Mouse (Mus musculus): ENCODE data around the gene Casp7. TPM values are rescaled to one million over a fixed set of nuclear protein-coding genes. Genes with fewer than 3 reads are reported as not detected.

Gene Casp7
- polyA plus RNA-seq, 1 experiment from 2014 or later = 19.6 TPM

DNA sequence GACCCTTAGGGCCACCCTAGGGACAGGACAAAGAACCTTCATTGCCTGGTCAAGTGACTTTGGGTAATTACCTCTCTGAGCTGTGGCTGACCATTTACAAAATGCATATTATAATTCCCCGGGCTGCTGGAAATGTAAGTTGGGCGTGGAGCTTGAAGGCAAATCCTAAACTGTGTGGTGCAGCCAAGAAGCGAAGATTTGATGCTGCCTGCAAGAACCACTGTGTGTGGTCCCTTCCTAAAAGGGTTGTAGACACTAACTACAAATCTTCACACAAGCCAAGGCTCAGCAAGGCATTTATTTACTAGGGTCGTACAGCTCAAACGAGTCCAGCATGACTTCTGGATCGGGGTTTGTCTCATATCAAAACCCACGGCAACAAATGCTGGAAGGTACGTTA is 32.4 kb upstream of the Casp7 start:
- no peaks in the 10 kb centered on the region for H3K27me3 ChIP-seq (ENCODE audit: control insufficient read depth, insufficient read depth, low read length)
- no peak overlapping the region for H3K4me2 ChIP-seq (ENCODE audit: low read depth, low read length, severe bottlenecking)
- H3K9ac ChIP-seq (ENCODE audit: low read length) = no peak overlapping the region
- no peaks in the 10 kb centered on the region for H3K4me1 ChIP-seq (replicated peaks; ENCODE audit: control insufficient read depth, insufficient read depth, low read length)
- 84% methylated on average over 8 of the region's 8 CpGs for WGBS
- no peak overlapping the region for H3K4me3 ChIP-seq (ENCODE audit: low read depth, low read length)
- ATAC-seq (replicated peaks; ENCODE audit: low FRiP score) (no peak), DNase-seq (ENCODE audit: low spot score) (no peak)
- H3K27ac ChIP-seq (ENCODE audit: low read depth, low read length) = no peak overlapping the region
- H3K36me3 ChIP-seq (ENCODE audit: control insufficient read depth, insufficient read depth, low read length) = no peaks in the 10 kb centered on the region
- H3K9me3 ChIP-seq (ENCODE audit: control insufficient read depth, low read length) = no peaks in the 10 kb centered on the region

GRCm38 (mm10) chr19:56366168-56366567 is 30.8 kb upstream of the Casp7 start:
- Histone ChIP-seq H3K4me2 (ENCODE audit: low read depth, low read length, severe bottlenecking) (no peak overlapping the region), H3K4me1 (replicated peaks; ENCODE audit: control insufficient read depth, insufficient read depth, low read length) (no peaks in the 10 kb centered on the region), H3K27ac (ENCODE audit: low read depth, low read length) (no peak overlapping the region), H3K9me3 (ENCODE audit: control insufficient read depth, low read length) (no peaks in the 10 kb centered on the region), H3K9ac (ENCODE audit: low read length) (no peak overlapping the region), H3K4me3 (ENCODE audit: low read depth, low read length) (no peak overlapping the region), H3K27me3 (ENCODE audit: control insufficient read depth, insufficient read depth, low read length) (no peaks in the 10 kb centered on the region), H3K36me3 (ENCODE audit: control insufficient read depth, insufficient read depth, low read length) (no peaks in the 10 kb centered on the region)
- DNase-seq (ENCODE audit: low spot score) = no peak
- no peak for ATAC-seq (replicated peaks; ENCODE audit: low FRiP score)
- 86% methylated on average over 11 of the region's 11 CpGs for WGBS

DNA sequence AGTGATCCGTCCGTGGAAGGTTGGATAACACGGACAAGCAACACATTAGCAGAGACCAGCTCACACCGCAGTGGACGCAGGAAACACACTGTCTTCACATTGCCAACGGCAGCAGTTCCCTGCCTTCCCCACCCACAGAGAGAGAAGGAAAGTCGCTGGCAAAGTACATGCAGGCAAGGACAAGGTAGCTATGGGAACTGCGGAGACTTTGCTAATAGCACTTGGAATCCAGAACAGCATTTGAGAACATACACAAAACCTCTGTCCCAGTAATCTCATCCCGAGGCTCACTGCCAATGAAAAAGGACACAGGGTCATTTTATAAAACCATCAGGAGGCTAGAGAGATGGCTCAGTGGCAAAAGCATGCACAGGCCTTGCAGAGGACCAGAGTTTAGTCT is 30.3 kb upstream of the Casp7 start:
- Histone ChIP-seq H3K9me3 (ENCODE audit: control insufficient read depth, low read length) (no peaks in the 10 kb centered on the region), H3K27me3 (ENCODE audit: control insufficient read depth, insufficient read depth, low read length) (no peaks in the 10 kb centered on the region), H3K4me1 (replicated peaks; ENCODE audit: control insufficient read depth, insufficient read depth, low read length) (no peaks in the 10 kb centered on the region), H3K4me3 (ENCODE audit: low read depth, low read length) (no peak overlapping the region), H3K4me2 (ENCODE audit: low read depth, low read length, severe bottlenecking) (no peak overlapping the region), H3K27ac (ENCODE audit: low read depth, low read length) (no peak overlapping the region), H3K9ac (ENCODE audit: low read length) (no peak overlapping the region), H3K36me3 (ENCODE audit: control insufficient read depth, insufficient read depth, low read length) (no peaks in the 10 kb centered on the region)
- no peak for ATAC-seq (replicated peaks; ENCODE audit: low FRiP score)
- WGBS = 84% methylated on average over 9 of the region's 9 CpGs
- no peak for DNase-seq (ENCODE audit: low spot score)

- ATAC-seq (replicated peaks; ENCODE audit: low FRiP score) (no peak), DNase-seq (ENCODE audit: low spot score) (no peak)
These were observed 29.2 kb upstream of the Casp7 start for GRCm38 (mm10) chr19:56367778-56368177.

GRCm38 (mm10) chr19:56368912-56369311 is 28.0 kb upstream of the Casp7 start:
- Histone ChIP-seq H3K4me1 (replicated peaks; ENCODE audit: control insufficient read depth, insufficient read depth, low read length) (peaks cover 3% of the 10 kb centered on the region; the same call in 1 of the 2 replicates), H3K36me3 (ENCODE audit: control insufficient read depth, insufficient read depth, low read length) (no peaks in the 10 kb centered on the region), H3K4me3 (ENCODE audit: low read depth, low read length) (no peak overlapping the region), H3K4me2 (ENCODE audit: low read depth, low read length, severe bottlenecking) (no peak overlapping the region), H3K9me3 (ENCODE audit: control insufficient read depth, low read length) (no peaks in the 10 kb centered on the region), H3K9ac (ENCODE audit: low read length) (no peak overlapping the region), H3K27ac (ENCODE audit: low read depth, low read length) (no peak overlapping the region), H3K27me3 (ENCODE audit: control insufficient read depth, insufficient read depth, low read length) (no peaks in the 10 kb centered on the region)
- WGBS = 95% methylated on average over 7 of the region's 7 CpGs
- ATAC-seq (replicated peaks; ENCODE audit: low FRiP score) = no peak
- no peak for DNase-seq (ENCODE audit: low spot score)

More at GRCm38 (mm10) chr19:56367778-56368177, 29.2 kb upstream of the Casp7 start:
- Histone ChIP-seq H3K9ac (ENCODE audit: low read length) (no peak overlapping the region), H3K36me3 (ENCODE audit: control insufficient read depth, insufficient read depth, low read length) (no peaks in the 10 kb centered on the region), H3K4me3 (ENCODE audit: low read depth, low read length) (no peak overlapping the region), H3K27ac (ENCODE audit: low read depth, low read length) (no peak overlapping the region), H3K4me2 (ENCODE audit: low read depth, low read length, severe bottlenecking) (no peak overlapping the region), H3K27me3 (ENCODE audit: control insufficient read depth, insufficient read depth, low read length) (no peaks in the 10 kb centered on the region), H3K4me1 (replicated peaks; ENCODE audit: control insufficient read depth, insufficient read depth, low read length) (peaks cover 3% of the 10 kb centered on the region; the same call in 1 of the 2 replicates), H3K9me3 (ENCODE audit: control insufficient read depth, low read length) (no peaks in the 10 kb centered on the region)
- WGBS = 90% methylated on average over 7 of the region's 7 CpGs

DNA sequence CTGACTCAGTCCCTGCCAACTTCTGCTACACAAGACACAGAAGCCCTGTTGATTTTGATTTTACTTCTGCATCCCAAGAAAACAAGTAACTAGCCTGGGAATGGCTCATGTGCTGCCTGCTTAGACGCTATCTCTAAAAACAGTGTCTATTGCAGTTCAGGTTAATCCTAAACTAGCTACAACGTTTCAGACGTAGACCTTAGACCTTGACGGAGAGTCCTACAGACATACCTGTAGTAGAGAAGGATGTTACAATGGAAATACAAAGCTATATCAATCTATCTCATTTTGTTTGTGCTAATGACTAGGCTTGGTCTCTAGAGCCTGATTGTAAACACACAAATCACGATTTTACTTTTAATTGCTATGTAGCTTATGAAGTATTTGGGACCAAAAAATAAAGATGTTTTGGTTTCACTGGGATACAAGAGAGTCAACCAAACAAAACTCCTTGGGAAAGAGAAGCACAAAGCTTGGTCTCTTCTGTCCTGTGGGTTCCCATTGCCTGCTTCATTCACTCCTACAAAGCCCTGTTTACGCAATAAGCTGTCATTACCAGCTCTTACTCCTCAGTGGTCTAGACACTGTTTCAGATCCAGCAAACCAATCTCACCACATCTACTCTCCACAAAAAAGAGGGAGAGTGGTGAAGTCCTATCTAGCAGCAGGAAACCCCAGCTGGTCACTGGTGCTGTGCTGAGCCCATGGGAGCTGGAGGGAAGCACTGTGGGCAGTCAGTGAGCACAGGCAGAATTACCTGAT is 26.4 kb upstream of the Casp7 start:
- Histone ChIP-seq H3K36me3 (ENCODE audit: control insufficient read depth, insufficient read depth, low read length) (no peaks in the 10 kb centered on the region), H3K4me1 (replicated peaks; ENCODE audit: control insufficient read depth, insufficient read depth, low read length) (peaks cover 3% of the 10 kb centered on the region; the same call in 1 of the 2 replicates), H3K9me3 (ENCODE audit: control insufficient read depth, low read length) (no peaks in the 10 kb centered on the region), H3K27ac (ENCODE audit: low read depth, low read length) (no peak overlapping the region), H3K4me3 (ENCODE audit: low read depth, low read length) (no peak overlapping the region), H3K27me3 (ENCODE audit: control insufficient read depth, insufficient read depth, low read length) (no peaks in the 10 kb centered on the region), H3K9ac (ENCODE audit: low read length) (no peak overlapping the region), H3K4me2 (ENCODE audit: low read depth, low read length, severe bottlenecking) (no peak overlapping the region)
- WGBS = 93% methylated on average over 6 of the region's 6 CpGs
- ATAC-seq (replicated peaks; ENCODE audit: low FRiP score) = no peak
- DNase-seq (ENCODE audit: low spot score) = no peak

- H3K27me3 ChIP-seq (ENCODE audit: control insufficient read depth, insufficient read depth, low read length) = no peaks in the 10 kb centered on the region
- DNase-seq (ENCODE audit: low spot score) (no peak), ATAC-seq (replicated peaks; ENCODE audit: low FRiP score) (no peak)
- no peak overlapping the region for H3K4me3 ChIP-seq (ENCODE audit: low read depth, low read length)
- no peaks in the 10 kb centered on the region for H3K9me3 ChIP-seq (ENCODE audit: control insufficient read depth, low read length)
- no peaks in the 10 kb centered on the region for H3K36me3 ChIP-seq (ENCODE audit: control insufficient read depth, insufficient read depth, low read length)
- WGBS = 46% methylated on average over 7 of the region's 7 CpGs
- no peak overlapping the region for H3K4me2 ChIP-seq (ENCODE audit: low read depth, low read length, severe bottlenecking)
- H3K27ac ChIP-seq (ENCODE audit: low read depth, low read length) = no peak overlapping the region
- peaks cover 3% of the 10 kb centered on the region; the same call in 1 of the 2 replicates for H3K4me1 ChIP-seq (replicated peaks; ENCODE audit: control insufficient read depth, insufficient read depth, low read length)
- no peak overlapping the region for H3K9ac ChIP-seq (ENCODE audit: low read length)
These were observed 24.7 kb upstream of the Casp7 start for GRCm38 (mm10) chr19:56372226-56372625.

DNA sequence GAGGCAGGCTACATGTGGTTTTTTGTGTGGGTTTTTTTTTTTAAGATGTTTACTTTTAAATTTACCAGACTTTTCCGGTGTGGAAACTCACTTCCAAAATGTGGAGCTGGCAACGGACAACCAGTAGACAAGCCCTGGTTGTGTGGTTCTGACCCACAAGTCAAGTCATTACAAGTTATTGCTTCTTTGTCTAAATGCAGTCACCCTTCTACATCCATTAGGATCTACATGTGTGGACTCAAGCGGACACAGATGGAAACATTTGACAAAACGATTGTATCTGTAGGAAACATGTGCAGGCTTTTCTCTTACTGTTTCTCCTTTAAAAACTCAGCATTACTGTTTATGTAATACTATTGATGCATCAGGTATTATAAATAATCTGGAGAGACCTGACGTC is 23.7 kb upstream of the Casp7 start:
- Histone ChIP-seq H3K9me3 (ENCODE audit: control insufficient read depth, low read length) (no peaks in the 10 kb centered on the region), H3K4me3 (ENCODE audit: low read depth, low read length) (no peak overlapping the region), H3K4me2 (ENCODE audit: low read depth, low read length, severe bottlenecking) (no peak overlapping the region), H3K4me1 (replicated peaks; ENCODE audit: control insufficient read depth, insufficient read depth, low read length) (peaks cover 3% of the 10 kb centered on the region; the same call in 1 of the 2 replicates), H3K9ac (ENCODE audit: low read length) (no peak overlapping the region), H3K36me3 (ENCODE audit: control insufficient read depth, insufficient read depth, low read length) (no peaks in the 10 kb centered on the region), H3K27me3 (ENCODE audit: control insufficient read depth, insufficient read depth, low read length) (no peaks in the 10 kb centered on the region), H3K27ac (ENCODE audit: low read depth, low read length) (no peak overlapping the region)
- DNase-seq (ENCODE audit: low spot score) (no peak), ATAC-seq (replicated peaks; ENCODE audit: low FRiP score) (no peak)
- WGBS = 91% methylated on average over 5 of the region's 5 CpGs

- WGBS = 81% methylated on average over 10 of the region's 10 CpGs
- peaks cover 3% of the 10 kb centered on the region; the same call in 1 of the 2 replicates for H3K4me1 ChIP-seq (replicated peaks; ENCODE audit: control insufficient read depth, insufficient read depth, low read length)
- no peak overlapping the region for H3K4me3 ChIP-seq (ENCODE audit: low read depth, low read length)
- ATAC-seq (replicated peaks; ENCODE audit: low FRiP score) (no peak), DNase-seq (ENCODE audit: low spot score) (no peak)
- H3K4me2 ChIP-seq (ENCODE audit: low read depth, low read length, severe bottlenecking) = no peak overlapping the region
- no peaks in the 10 kb centered on the region for H3K36me3 ChIP-seq (ENCODE audit: control insufficient read depth, insufficient read depth, low read length)
- no peak overlapping the region for H3K9ac ChIP-seq (ENCODE audit: low read length)
- H3K27ac ChIP-seq (ENCODE audit: low read depth, low read length) = no peak overlapping the region
- no peaks in the 10 kb centered on the region for H3K9me3 ChIP-seq (ENCODE audit: control insufficient read depth, low read length)
- H3K27me3 ChIP-seq (ENCODE audit: control insufficient read depth, insufficient read depth, low read length) = no peaks in the 10 kb centered on the region
These were observed 22.9 kb upstream of the Casp7 start for GRCm38 (mm10) chr19:56374011-56374410.
